Mouse (Mus musculus) neural tube, embryonic 14.5 days (tissue): ENCODE measurements at regions not wholly inside any gene's neighbourhood (a gene's known extent, or its start where the extent isn't known, plus 50 kb on each side); places are given as distances from the start of the nearest gene placed in this dataset.
"Not testable (repeated sequence)": the region's sequence is repeated elsewhere in the genome, so short reads cannot be mapped to it uniquely, and the experiment has no call there.

Source experiments
- ATAC-seq: fragments of 200-750 bp; cut with Nextera tagmentation; 2 replicates; pipeline ENCODE4 v1.8.0; 2017; ENCODE audit warnings: low read depth, mild to moderate bottlenecking, moderate TSS enrichment, moderate library complexity
- H3K27ac ChIP-seq: fragments of 300-500 bp; sonication (generic); 2 replicates; pipeline ENCODE4 v1.5.1; 2014; ENCODE audit warnings: low read depth, mild to moderate bottlenecking, control low read depth, low read length, moderate library complexity, mixed read lengths
- H3K27me3 ChIP-seq: fragments of 300-500 bp; sonication (generic); 2 replicates; pipeline ENCODE4 v1.6.1; 2014; ENCODE audit warnings: low read length; ENCODE audit not compliant: control insufficient read depth, insufficient read depth
- H3K36me3 ChIP-seq: fragments of 300-500 bp; sonication (generic); 2 replicates; pipeline ENCODE4 v1.6.1; 2014; ENCODE audit warnings: low read length, mixed read lengths; ENCODE audit not compliant: control insufficient read depth, insufficient read depth
- H3K4me1 ChIP-seq: fragments of 300-500 bp; sonication (generic); 2 replicates; pipeline ENCODE4 v1.6.1; 2014; ENCODE audit warnings: low read length; ENCODE audit not compliant: control insufficient read depth, insufficient read depth
- H3K4me2 ChIP-seq: fragments of 300-500 bp; sonication (generic); 2 replicates; pipeline ENCODE4 v1.6.1; 2014; ENCODE audit warnings: mild to moderate bottlenecking, low read depth, low read length, control low read depth
- H3K4me3 ChIP-seq: fragments of 300-500 bp; sonication (generic); 2 replicates; pipeline ENCODE4 v1.5.1; 2014; ENCODE audit warnings: low read depth, low read length, control low read depth, mixed read lengths
- H3K9ac ChIP-seq: fragments of 300-500 bp; sonication (generic); replicated peaks from 2 replicates; pipeline ENCODE4 v1.6.1; 2014; ENCODE audit warnings: low read depth, mild to moderate bottlenecking, control low read depth, low read length, mixed read lengths
- H3K9me3 ChIP-seq: fragments of 300-500 bp; sonication (generic); 2 replicates; pipeline ENCODE4 v1.6.1; 2016; ENCODE audit warnings: low read length; ENCODE audit not compliant: control insufficient read depth
- WGBS: fragments of 180-500 bp; shearing (Covaris S2); extraction: QIAGEN DNeasy Blood & Tissue Kit; methylation state at CpG from one replicate; pipeline ENCODE4 v1.1.7; 2014; 5-methylcytosine and 5-hydroxymethylcytosine counted together

DNA sequence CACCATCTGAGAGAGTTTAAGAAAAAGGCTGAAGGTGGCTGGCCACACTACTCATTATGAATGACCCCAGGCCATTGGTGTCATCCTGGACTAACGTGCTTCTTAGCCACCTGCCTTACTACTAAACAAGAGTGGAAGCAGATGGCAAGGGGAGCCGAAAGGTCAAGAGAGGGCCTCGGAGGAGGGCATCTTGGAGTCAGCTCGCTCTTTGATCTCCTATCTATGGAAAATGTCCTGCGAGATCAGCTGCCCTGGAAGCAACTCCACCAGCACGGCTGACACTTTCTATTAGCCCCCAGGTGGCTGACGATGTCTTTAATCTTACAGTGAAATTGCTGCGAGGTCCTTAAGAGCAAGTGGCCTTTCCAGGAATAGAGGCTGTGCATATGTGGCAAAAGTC, 179.3 kb downstream of the Csl start:
- H3K4me2 ChIP-seq = no peak overlapping the region
- no peak overlapping the region for H3K4me3 ChIP-seq
- H3K9ac ChIP-seq = no peak overlapping the region
- no peak overlapping the region for H3K27ac ChIP-seq
- 35% methylated on average over 8 of the region's 8 CpGs for WGBS
- H3K27me3 ChIP-seq = no peaks in the 10 kb centered on the region
- H3K9me3 ChIP-seq = no peaks in the 10 kb centered on the region
- H3K4me1 ChIP-seq = peaks cover 5% of the 10 kb centered on the region; the same call in 1 of the 2 replicates
- no peaks in the 10 kb centered on the region for H3K36me3 ChIP-seq
- no peak for ATAC-seq

DNA sequence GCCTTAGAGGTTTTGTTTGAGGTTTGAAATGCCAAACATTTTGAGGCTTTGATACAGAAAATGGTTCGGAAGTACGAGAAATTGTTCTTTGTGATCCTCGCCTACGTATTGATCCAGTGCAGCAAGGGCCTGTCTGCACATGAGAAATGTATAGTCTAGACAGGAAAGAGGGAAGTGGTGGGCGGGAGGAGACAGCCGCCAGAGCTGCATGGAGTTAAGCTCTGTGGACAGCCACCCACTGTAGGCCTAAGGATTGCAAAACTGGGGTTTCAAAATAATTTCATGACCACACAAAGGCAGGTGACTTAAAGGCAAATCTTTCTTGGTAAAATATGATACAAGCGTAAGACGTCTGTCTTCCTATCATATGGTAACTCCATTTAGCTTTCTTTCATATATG, 178.4 kb downstream of the Csl start:
- Histone ChIP-seq H3K36me3 (no peaks in the 10 kb centered on the region), H3K4me2 (no peak overlapping the region), H3K4me3 (no peak overlapping the region), H3K27me3 (no peaks in the 10 kb centered on the region), H3K9ac (no peak overlapping the region), H3K27ac (no peak overlapping the region), H3K4me1 (no peaks in the 10 kb centered on the region; the same call in 1 of the 2 replicates), H3K9me3 (no peaks in the 10 kb centered on the region)
- WGBS = 86% methylated on average over 8 of the region's 8 CpGs
- ATAC-seq = no peak

DNA sequence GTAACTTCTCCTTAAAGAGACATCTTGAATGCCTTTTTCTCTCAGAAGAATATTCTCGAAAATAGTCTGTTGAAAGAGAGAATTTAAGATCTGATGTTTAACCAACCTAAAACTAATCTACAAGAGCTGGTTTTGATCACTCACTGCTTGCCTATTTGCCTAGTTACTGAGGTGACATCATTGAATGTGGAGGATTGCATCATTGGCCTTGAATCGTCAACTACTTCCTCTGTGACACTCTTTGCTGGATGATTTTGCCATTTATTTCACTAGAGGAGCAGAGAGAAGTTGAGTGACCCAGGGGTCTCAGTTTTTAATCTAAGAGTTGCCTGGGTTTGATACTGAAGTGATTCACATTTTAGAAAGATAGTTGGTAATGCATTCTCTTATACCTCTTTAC, 174.6 kb downstream of the Csl start:
- H3K9me3 ChIP-seq = no peaks in the 10 kb centered on the region
- no peaks in the 10 kb centered on the region for H3K4me1 ChIP-seq
- WGBS = 83% methylated on average over 2 of the region's 2 CpGs
- H3K27ac ChIP-seq = no peak overlapping the region
- no peak overlapping the region for H3K4me3 ChIP-seq
- H3K9ac ChIP-seq = no peak overlapping the region
- no peak overlapping the region for H3K4me2 ChIP-seq
- no peaks in the 10 kb centered on the region for H3K36me3 ChIP-seq
- no peak for ATAC-seq
- H3K27me3 ChIP-seq = no peaks in the 10 kb centered on the region

DNA sequence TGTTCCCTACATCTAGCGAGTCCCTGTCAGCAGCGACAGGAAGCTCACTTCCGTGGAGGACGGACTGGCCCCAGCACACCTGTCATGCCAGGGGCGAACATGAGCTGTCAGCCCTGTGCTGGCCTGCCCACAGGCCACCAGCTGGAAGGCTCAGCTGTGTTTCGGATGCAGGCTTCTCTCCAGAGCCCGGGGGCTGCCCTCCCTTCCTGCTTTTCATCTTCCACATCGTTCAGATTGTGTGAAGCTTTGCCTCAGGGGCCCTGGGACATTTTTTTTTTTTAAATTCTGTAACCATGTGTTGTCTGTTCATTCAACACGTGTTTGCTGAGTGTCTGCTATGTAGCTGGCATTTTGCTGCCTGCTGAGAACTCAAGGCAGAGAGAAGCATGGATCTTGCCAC, 167.2 kb downstream of the Csl start:
- 29% methylated on average over 9 of the region's 9 CpGs for WGBS
- no peaks in the 10 kb centered on the region for H3K4me1 ChIP-seq
- no peak overlapping the region for H3K27ac ChIP-seq
- H3K27me3 ChIP-seq = no peaks in the 10 kb centered on the region
- no peak overlapping the region for H3K4me2 ChIP-seq
- no peak overlapping the region for H3K4me3 ChIP-seq
- H3K36me3 ChIP-seq = no peaks in the 10 kb centered on the region
- peak; percentile 71; the same call in 1 of the 2 replicates for ATAC-seq
- no peak overlapping the region for H3K9ac ChIP-seq
- H3K9me3 ChIP-seq = no peaks in the 10 kb centered on the region

GRCm38 (mm10) chr10:99595659-99596058, 163.8 kb downstream of the Csl start:
- Histone ChIP-seq H3K4me1 (no peaks in the 10 kb centered on the region), H3K4me2 (no peak overlapping the region), H3K27ac (no peak overlapping the region), H3K9me3 (no peaks in the 10 kb centered on the region), H3K36me3 (no peaks in the 10 kb centered on the region), H3K27me3 (no peaks in the 10 kb centered on the region), H3K4me3 (no peak overlapping the region), H3K9ac (no peak overlapping the region)
- 86% methylated on average over 14 of the region's 14 CpGs for WGBS
- ATAC-seq = no peak

- not testable (repeated sequence) for H3K27me3 ChIP-seq, H3K27ac ChIP-seq, H3K9me3 ChIP-seq, H3K9ac ChIP-seq, H3K36me3 ChIP-seq, H3K4me1 ChIP-seq
- WGBS = 53% methylated on average over 20 of the region's 34 CpGs
- Histone ChIP-seq H3K4me3 (peak overlapping the region; percentile 27), H3K4me2 (peak overlapping the region; percentile 41)
- ATAC-seq = peak; percentile 81
Measured at GRCm38 (mm10) chr10:99599142-99600120, 160.0 kb downstream of the Csl start.

- H3K27ac ChIP-seq = no peak overlapping the region
- H3K4me1 ChIP-seq = no peaks in the 10 kb centered on the region
- no peaks in the 10 kb centered on the region for H3K36me3 ChIP-seq
- no peaks in the 10 kb centered on the region for H3K27me3 ChIP-seq
- no peak for ATAC-seq
- WGBS = 93% methylated on average over 5 of the region's 5 CpGs
- no peak overlapping the region for H3K4me2 ChIP-seq
- H3K4me3 ChIP-seq = no peak overlapping the region
- H3K9ac ChIP-seq = no peak overlapping the region
- H3K9me3 ChIP-seq = no peaks in the 10 kb centered on the region
Measured at GRCm38 (mm10) chr10:99602331-99602730, 157.1 kb downstream of the Csl start.

GRCm38 (mm10) chr10:99604172-99604571, 155.3 kb downstream of the Csl start:
- no peak for ATAC-seq
- no peaks in the 10 kb centered on the region for H3K27me3 ChIP-seq
- no peak overlapping the region for H3K27ac ChIP-seq

DNA sequence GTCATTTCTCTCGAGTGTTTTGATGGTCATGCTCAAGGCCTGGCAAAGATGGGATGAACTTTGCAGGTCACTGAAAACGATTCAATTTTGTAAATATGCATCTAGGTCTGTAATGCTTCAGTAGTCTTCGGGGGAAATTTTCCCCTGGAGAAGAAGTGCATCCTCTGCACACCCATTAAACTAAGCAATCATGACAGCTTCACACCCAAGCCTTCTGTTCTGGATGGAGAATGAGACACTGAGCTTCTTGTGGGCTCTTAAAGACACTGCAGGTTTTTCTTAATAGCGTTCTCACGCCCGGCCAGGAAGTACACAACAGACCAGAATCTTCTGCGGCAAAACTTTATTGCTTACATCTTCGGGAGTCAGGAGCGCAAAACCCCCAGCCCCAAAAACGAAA, 151.0 kb downstream of the Csl start:
- Histone ChIP-seq H3K4me3 (no peak overlapping the region), H3K4me2 (no peak overlapping the region), H3K27me3 (no peaks in the 10 kb centered on the region), H3K4me1 (no peaks in the 10 kb centered on the region), H3K9ac (no peak overlapping the region), H3K27ac (no peak overlapping the region), H3K36me3 (no peaks in the 10 kb centered on the region), H3K9me3 (no peaks in the 10 kb centered on the region)
- WGBS = 84% methylated on average over 10 of the region's 10 CpGs
- ATAC-seq = no peak

More at GRCm38 (mm10) chr10:99604172-99604571, 155.3 kb downstream of the Csl start:
- no peak overlapping the region for H3K4me2 ChIP-seq
- no peak overlapping the region for H3K9ac ChIP-seq
- no peaks in the 10 kb centered on the region for H3K9me3 ChIP-seq
- H3K4me3 ChIP-seq = no peak overlapping the region
- no peaks in the 10 kb centered on the region for H3K4me1 ChIP-seq
- H3K36me3 ChIP-seq = no peaks in the 10 kb centered on the region
- 97% methylated on average over 1 of the region's 1 CpGs for WGBS
